Mouse (Mus musculus) cerebellum, adult 18-20 months (tissue): ENCODE results near the gene Ihh.
A peak's percentile ranks its signal among the peaks of the same experiment; 100 is the strongest.

Experiments used
- DNase-seq, 2 experiments: peaks; one replicate each; pipeline ENCODE4 v3.0.0; 2021

Ihh gene

GRCm38 (mm10) chr1:74951556-74952210 is at the start of gene Ihh:
Gene Ihh, minus strand, starts transcription at chr1:74951672.
- peak in 1 of 2 experiments; percentile 6 for DNase-seq

GRCm38 (mm10) chr1:75001183-75001582 is 49.7 kb upstream of the Ihh start:
- no peak for DNase-seq

GRCm38 (mm10) chr1:75000496-75000895 is 49.0 kb upstream of the Ihh start:
- DNase-seq = peak; percentile 34 to 59

GRCm38 (mm10) chr1:74999173-74999572 is 47.7 kb upstream of the Ihh start:
- no peak for DNase-seq

DNA sequence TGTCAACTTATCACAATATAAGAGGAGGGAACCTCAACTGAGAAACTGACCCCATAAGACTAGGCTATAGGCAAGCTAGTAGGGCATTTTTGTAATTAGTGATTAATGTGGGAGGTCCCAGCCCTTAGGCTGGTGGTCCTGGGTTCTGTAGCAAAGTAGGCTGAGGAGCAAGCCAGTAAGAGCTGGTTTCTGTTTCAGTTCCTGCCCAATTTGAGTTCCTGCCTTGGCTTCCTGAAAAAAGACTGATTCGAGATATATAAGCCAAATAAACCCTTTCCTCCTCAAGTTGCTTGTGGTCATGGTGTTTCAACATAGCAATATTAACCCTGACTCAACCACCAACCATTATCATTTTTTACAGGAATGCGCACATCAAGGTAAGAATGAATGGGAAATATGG is 45.8 kb upstream of the Ihh start:
- no peak for DNase-seq

GRCm38 (mm10) chr1:74977001-74977400 is 25.5 kb upstream of the Ihh start:
- DNase-seq = no peak

- no peak for DNase-seq
Measured at GRCm38 (mm10) chr1:74975936-74976335, 24.5 kb upstream of the Ihh start.

- no peak for DNase-seq
Measured at GRCm38 (mm10) chr1:74973590-74973989, 22.1 kb upstream of the Ihh start.

DNA sequence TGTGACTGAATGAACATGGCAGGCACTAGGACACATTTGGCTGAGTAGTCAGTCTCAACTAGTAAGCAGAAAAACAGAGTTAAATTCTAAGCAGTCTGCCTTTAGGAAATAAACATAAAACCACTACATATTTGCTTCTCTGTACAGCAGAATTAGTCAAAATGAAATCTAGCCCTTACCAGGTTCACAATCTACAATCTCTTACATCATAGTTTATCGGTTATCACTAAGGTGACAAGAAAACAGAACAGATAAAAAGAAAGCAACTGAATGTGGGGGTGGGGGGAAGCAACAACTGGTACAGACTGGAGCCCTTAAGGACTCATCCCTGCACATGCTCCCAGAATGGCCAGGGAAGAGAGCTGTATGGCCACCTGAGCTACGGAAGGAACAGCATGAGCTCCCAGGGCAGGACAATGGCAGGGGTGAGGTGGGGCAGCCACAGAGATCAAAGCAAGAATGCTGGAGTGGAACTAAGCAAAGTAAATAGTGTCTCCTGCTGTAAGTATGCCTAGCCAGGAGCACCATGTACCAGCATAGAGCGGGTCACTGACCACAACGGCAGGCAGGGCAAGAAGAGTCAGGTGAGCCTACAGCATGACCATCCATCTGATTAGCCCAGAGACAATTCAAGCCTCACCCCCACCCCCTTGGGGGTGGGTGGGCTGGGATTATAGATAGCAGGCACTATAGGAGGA is 20.0 kb upstream of the Ihh start:
- no peak for DNase-seq

- no peak for DNase-seq
Measured at GRCm38 (mm10) chr1:74967962-74968580, 16.6 kb upstream of the Ihh start.

DNA sequence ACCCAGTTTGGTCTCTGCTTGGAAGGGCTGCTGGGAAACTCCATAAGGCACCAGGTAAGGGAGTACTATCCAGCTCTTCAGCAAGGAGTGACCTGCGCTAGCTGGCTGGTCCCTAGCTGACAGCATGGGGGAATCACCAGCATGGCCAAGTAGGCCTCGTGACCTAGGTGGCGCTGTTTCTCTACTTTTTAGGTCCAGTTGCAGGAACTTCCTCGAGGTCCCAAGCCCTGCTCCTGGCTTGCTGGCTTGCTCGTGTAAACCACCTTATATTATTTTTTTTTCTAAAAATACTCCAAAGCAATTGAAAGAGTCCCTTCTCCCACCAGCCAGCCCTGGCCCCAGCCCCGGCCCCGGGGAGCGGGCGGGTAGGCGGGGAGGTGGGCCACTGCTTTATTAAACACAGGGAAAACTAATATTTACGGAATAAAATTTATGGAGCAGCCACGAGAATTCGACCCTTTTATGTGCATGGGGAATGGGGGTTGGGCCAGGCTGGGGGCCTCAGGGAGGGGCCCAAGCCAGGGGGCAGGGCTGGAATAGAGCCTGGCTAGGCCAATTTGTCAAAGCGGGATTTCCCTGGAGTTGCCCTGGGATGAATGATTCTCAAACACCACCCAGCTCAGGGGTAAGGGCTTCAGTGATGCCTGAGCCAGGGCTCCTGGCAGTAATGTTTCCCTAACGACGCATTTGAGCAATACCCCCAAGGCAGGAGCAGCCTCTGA is 13.2 kb upstream of the Ihh start:
- peak; percentile 68 to 73 for DNase-seq

DNA sequence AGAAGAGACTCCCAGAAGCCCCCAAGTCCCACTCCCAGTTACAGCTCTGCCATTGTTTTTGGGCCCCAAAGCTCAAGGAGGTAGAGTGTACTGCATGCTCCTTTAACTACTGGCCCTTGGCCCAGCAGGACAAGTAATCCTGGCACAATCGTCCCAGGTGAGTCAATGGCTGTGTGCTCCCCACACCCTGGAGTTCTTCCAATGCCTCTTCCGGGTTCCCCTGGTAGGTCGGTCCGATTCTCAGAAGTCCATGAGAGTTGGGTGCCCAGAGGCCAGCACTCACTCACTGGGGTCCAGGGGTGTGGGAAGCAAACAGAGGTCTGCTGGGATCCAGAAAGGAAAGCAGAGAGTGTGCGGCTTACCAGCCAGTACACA is 11.4 kb upstream of the Ihh start:
- DNase-seq = no peak

GRCm38 (mm10) chr1:74962126-74962852 is 10.8 kb upstream of the Ihh start:
- DNase-seq = no peak

DNA sequence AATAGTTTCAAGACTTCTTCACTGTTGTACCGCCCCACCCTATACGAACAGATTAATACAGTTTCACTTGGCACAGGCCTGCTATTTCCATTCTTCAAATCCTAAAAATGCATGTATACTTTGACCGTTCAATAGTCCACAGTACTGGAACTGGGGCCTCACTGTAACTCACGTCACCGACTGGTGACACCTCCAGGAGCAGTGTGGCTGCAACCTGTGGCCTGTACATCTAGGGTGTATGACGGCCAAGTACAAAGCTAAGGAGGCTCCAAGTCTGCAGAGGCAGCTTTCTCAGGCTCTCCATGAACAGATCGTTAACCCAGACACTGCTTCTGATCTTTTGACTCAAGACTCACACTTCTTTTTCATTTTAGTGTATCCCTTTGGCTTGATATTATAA is 10.2 kb upstream of the Ihh start:
- no peak for DNase-seq

- DNase-seq = no peak
Measured at GRCm38 (mm10) chr1:74960059-74960458, 8.6 kb upstream of the Ihh start.

GRCm38 (mm10) chr1:74950576-74951490 is 639 bp downstream of the Ihh start:
- peak in 1 of 2 experiments; percentile 5 for DNase-seq

DNA sequence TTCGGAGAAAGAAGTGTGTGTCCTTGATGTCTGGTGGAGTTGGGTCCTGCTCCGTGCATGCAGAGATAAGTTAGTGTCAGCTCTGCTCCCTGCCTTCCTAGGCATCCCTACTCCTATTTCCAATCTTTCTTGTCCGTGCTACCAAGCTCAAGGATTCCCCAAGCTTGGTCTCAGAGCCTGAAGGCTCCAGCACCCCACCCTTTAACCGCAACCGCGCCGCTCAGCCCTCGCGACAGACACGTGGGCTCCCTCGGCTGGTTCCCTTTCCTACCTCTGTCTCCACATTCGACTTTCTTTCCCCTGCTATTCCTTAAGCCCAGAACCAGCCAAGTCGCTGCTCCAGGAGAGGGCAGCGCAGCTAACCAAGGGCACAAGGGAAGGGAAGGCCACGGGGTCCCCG is 1.4 kb downstream of the Ihh start:
- DNase-seq = peak in 1 of 2 experiments; percentile 5

DNA sequence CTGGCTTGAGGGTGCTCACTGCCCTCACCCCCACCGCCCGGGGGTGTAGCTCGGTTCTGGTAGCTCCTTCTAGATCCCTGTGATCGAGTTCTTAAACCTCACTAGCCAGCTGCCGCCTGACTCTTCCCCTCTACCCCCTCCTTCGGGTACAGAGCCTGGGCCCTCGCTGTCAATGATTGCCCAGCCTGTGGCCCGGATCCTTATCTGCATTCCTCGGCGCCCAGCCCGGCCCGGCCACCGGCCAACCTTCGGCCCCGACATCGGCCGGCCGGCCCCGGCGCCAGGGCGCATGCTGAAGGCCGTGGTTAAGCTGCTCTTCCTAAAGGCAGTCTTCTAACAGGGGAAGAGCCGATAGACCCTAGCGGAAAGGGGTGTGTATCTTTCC is 1.8 kb downstream of the Ihh start:
- DNase-seq = peak in 1 of 2 experiments; percentile 13

GRCm38 (mm10) chr1:74948784-74949665 is 2.4 kb downstream of the Ihh start:
- DNase-seq = peak; percentile 70 to 82

- peak in 1 of 2 experiments; percentile 9 for DNase-seq
Measured at GRCm38 (mm10) chr1:74947986-74948670, 3.3 kb downstream of the Ihh start.
